Mouse (Mus musculus) forebrain, embryonic 12.5 days (tissue): Measurements from ENCODE around the gene Slc28a1. TPM values are rescaled to one million over a fixed set of nuclear protein-coding genes. Genes with fewer than 3 reads are reported as not detected.

Source experiments
- polyA plus RNA-seq: library from polyadenylated mRNA; unstranded; fragments of >200 nt; fragmentation: Nextera tagmentation; extraction: Ambion mirVana; gene quantifications from 2 replicates; pipeline ENCODE4 v1.2.1, GENCODE M21; 2016

Slc28a1 gene
- polyA plus RNA-seq, 1 experiment from 2014 or later = not detected

Other genes with a start within 250 kb of the Slc28a1 start
- gene Wdr73, start 213.5 kb upstream of the Slc28a1 start, polyA plus RNA-seq = 40.6 and 46.5 TPM in 2 replicates
- gene Nmb, start 209.7 kb upstream of the Slc28a1 start, polyA plus RNA-seq = 7.8 and 8.6 TPM in 2 replicates
- 169 and 179 TPM in 2 replicates for gene Sec11a, start 167.0 kb upstream of the Slc28a1 start, polyA plus RNA-seq
- gene Zfp592, start 121.1 kb upstream of the Slc28a1 start, polyA plus RNA-seq = 12.1 and 14.3 TPM in 2 replicates
- 0.08 TPM in 2 replicates for gene Alpk3, start 57.2 kb upstream of the Slc28a1 start, polyA plus RNA-seq
- gene Pde8a, start 98.8 kb downstream of the Slc28a1 start, polyA plus RNA-seq = 2.3 and 2.8 TPM in 2 replicates
- gene Rps17, start 230.5 kb downstream of the Slc28a1 start, polyA plus RNA-seq = 919 and 971 TPM in 2 replicates